Mouse (Mus musculus) bone marrow macrophage, adult 2 months (primary cell): ENCODE results near the gene Fosl2.

ENCODE experiments used
- CTCF ChIP-seq: IDR thresholded peaks from 2 replicates; pipeline ENCODE4 v1.5.1; 2012; ENCODE audit warnings: low read depth, mild to moderate bottlenecking, low read length, moderate library complexity
- POLR2A ChIP-seq: IDR thresholded peaks from 2 replicates; pipeline ENCODE4 v1.6.1; 2012; ENCODE audit warnings: mild to moderate bottlenecking, low read depth, low read length, borderline replicate concordance

DNA sequence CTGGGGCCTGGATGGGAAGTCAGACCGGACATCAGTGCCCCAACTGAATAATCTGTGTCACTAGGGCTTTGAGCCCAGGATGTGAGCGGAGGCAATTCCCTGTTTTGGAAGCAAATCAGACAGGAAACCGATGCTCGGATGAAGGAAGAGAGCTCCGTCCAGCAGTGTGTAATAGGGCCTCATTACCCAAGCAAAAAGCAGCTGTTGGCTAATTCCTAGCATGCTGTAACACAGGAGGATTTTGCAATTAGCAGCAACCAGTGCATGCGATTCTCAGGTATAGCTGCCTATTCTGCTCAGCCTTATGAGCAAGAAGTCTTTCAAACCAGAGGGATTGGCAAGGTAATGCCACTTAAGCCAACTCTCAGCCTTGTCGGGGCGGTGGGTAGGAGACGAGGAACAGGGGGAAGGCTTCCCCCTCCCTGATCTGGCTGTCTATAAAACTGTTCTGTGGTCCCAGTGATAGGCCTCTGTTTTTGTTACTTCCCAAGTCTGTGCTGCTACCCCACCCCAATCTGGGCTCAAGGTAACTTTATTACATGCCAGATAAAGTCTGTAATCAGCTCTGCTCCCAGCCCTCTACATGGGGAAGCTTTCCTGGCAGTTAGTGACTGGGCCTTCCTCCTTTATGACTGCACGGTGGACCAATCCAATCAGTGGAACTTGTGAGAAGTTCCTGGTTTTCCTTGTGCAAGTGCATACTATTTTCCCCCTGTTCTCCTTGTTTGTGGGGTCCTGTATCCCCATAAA is 3.0 kb downstream of the Fosl2 start:
- TF ChIP-seq CTCF (no peak), POLR2A (no peak)
